Mouse (Mus musculus) stomach, postnatal 0 days (tissue): ENCODE results near the gene Dkkl1. TPM values are rescaled to one million over a fixed set of nuclear protein-coding genes. Genes with fewer than 3 reads are reported as not detected.

Source experiments
- ATAC-seq: fragments of 200-750 bp; cut with Nextera tagmentation; 2 replicates; pipeline ENCODE4 v1.8.0; 2017; ENCODE audit not compliant: low FRiP score, low TSS enrichment
- DNase-seq: peaks from one replicate; pipeline ENCODE4 v3.0.0-alpha.2; 2016; ENCODE audit warnings: low spot score
- H3K27ac ChIP-seq: fragments of 300-500 bp; sonication (generic); replicated peaks from 2 replicates; pipeline ENCODE4 v1.5.1; 2014; ENCODE audit warnings: mild to moderate bottlenecking, control low read depth
- H3K27me3 ChIP-seq: fragments of 300-500 bp; sonication (generic); 2 replicates; pipeline ENCODE4 v1.6.1; 2014; ENCODE audit warnings: low read length; ENCODE audit not compliant: control insufficient read depth, insufficient read depth
- H3K36me3 ChIP-seq: fragments of 300-500 bp; sonication (generic); 2 replicates; pipeline ENCODE4 v1.6.1; 2014; ENCODE audit warnings: low read length, mixed read lengths; ENCODE audit not compliant: control insufficient read depth, insufficient read depth
- H3K4me1 ChIP-seq: fragments of 300-500 bp; sonication (generic); replicated peaks from 2 replicates; pipeline ENCODE4 v1.6.1; 2014; ENCODE audit warnings: antibody characterized with exemption; ENCODE audit not compliant: control insufficient read depth, insufficient read depth
- H3K4me2 ChIP-seq: fragments of 300-500 bp; sonication (generic); replicated peaks from 2 replicates; pipeline ENCODE4 v1.6.1; 2014; ENCODE audit warnings: low read depth, mild to moderate bottlenecking, control low read depth, moderate library complexity
- H3K4me3 ChIP-seq: fragments of 300-500 bp; sonication (generic); 2 replicates; pipeline ENCODE4 v1.5.1; 2014; ENCODE audit warnings: low read depth, low read length, control low read depth
- H3K9ac ChIP-seq: fragments of 300-500 bp; sonication (generic); 2 replicates; pipeline ENCODE4 v1.6.1; 2014; ENCODE audit warnings: mild to moderate bottlenecking, low read length, control low read depth, mixed read lengths
- H3K9me3 ChIP-seq: fragments of 300-500 bp; sonication (generic); 2 replicates; pipeline ENCODE4 v1.6.1; 2016; ENCODE audit warnings: low read length; ENCODE audit not compliant: control insufficient read depth
- CTCF ChIP-seq: IDR thresholded peaks from 2 replicates; pipeline ENCODE4 v1.5.1; 2016; ENCODE audit warnings: antibody characterized with exemption, low read depth, mild to moderate bottlenecking, moderate library complexity
- EP300 ChIP-seq: optimal IDR thresholded peaks from 2 replicates; pipeline ENCODE3; 2016; ENCODE audit warnings: antibody characterized with exemption
- WGBS: fragments of 180-500 bp; shearing (Covaris S2); extraction: QIAGEN DNeasy Blood & Tissue Kit; methylation state at CpG from one replicate; pipeline ENCODE4 v1.1.7; 2014; 5-methylcytosine and 5-hydroxymethylcytosine counted together
- microRNA-seq: library from miRNA; unstranded; fragments of <30 nt; microRNA quantifications from one replicate; pipeline ENCODE4, GENCODE M21; 2016
- polyA plus RNA-seq: library from polyadenylated mRNA; unstranded; fragments of >200 nt; fragmentation: Nextera tagmentation; extraction: Ambion mirVana; gene quantifications from 2 replicates; pipeline ENCODE4 v1.2.1, GENCODE M21; 2015

Gene Dkkl1
- polyA plus RNA-seq, 1 experiment from 2014 or later = 48.4 TPM

- DNase-seq (peak; percentile 88), ATAC-seq (peak; percentile 74)
- Histone ChIP-seq H3K9me3 (no peaks in the 10 kb centered on the region), H3K4me2 (peak overlapping the region; percentile 63), H3K36me3 (peaks cover 2% of the 10 kb centered on the region; the same call in 1 of the 2 replicates), H3K9ac (0 out of 2 replicates have a peak overlapping the region, but pooled peaks have one; percentile 35), H3K27me3 (peaks cover 10% of the 10 kb centered on the region; the same call in 1 of the 2 replicates), H3K4me3 (peak overlapping the region; percentile 35), H3K4me1 (peaks cover 4% of the 10 kb centered on the region; the same call in 1 of the 2 replicates), H3K27ac (0 out of 2 replicates have a peak overlapping the region, but pooled peaks have one; percentile 13)
- WGBS = 4% methylated on average over 35 of the region's 35 CpGs
- TF ChIP-seq CTCF = peak; percentile 85
- TF ChIP-seq EP300 = no peak
These were observed 50.1 kb downstream of the Dkkl1 start for GRCm38 (mm10) chr7:45161612-45162473.

- ATAC-seq (no peak), DNase-seq (no peak)
- Histone ChIP-seq H3K27ac (no peak overlapping the region), H3K9ac (no peak overlapping the region), H3K9me3 (no peaks in the 10 kb centered on the region), H3K4me3 (no peak overlapping the region), H3K36me3 (peaks cover 2% of the 10 kb centered on the region; the same call in 1 of the 2 replicates), H3K4me1 (peaks cover 4% of the 10 kb centered on the region; the same call in 1 of the 2 replicates), H3K27me3 (peaks cover 10% of the 10 kb centered on the region; the same call in 1 of the 2 replicates), H3K4me2 (no peak overlapping the region)
- no peak for TF ChIP-seq CTCF
- TF ChIP-seq EP300 = no peak
- WGBS = 93% methylated on average over 3 of the region's 3 CpGs
These were observed 51.1 kb downstream of the Dkkl1 start for GRCm38 (mm10) chr7:45160866-45161265.

- no peak overlapping the region for H3K9ac ChIP-seq
- H3K4me2 ChIP-seq = no peak overlapping the region
- peaks cover 4% of the 10 kb centered on the region; the same call in 1 of the 2 replicates for H3K4me1 ChIP-seq
- ATAC-seq (no peak), DNase-seq (no peak)
- no peak overlapping the region for H3K27ac ChIP-seq
- H3K4me3 ChIP-seq = no peak overlapping the region
- WGBS = 91% methylated on average over 6 of the region's 6 CpGs
- H3K36me3 ChIP-seq = peaks cover 2% of the 10 kb centered on the region; the same call in 1 of the 2 replicates
- TF ChIP-seq EP300 (no peak), CTCF (no peak)
- peaks cover 7% of the 10 kb centered on the region; the same call in 1 of the 2 replicates for H3K27me3 ChIP-seq
- H3K9me3 ChIP-seq = no peaks in the 10 kb centered on the region
These were observed 51.6 kb downstream of the Dkkl1 start for GRCm38 (mm10) chr7:45160316-45160800.

- Histone ChIP-seq H3K27ac (no peak overlapping the region), H3K36me3 (peaks cover 2% of the 10 kb centered on the region; the same call in 1 of the 2 replicates), H3K9me3 (no peaks in the 10 kb centered on the region), H3K27me3 (no peaks in the 10 kb centered on the region), H3K4me2 (no peak overlapping the region), H3K4me1 (peaks cover 3% of the 10 kb centered on the region; the same call in 1 of the 2 replicates), H3K9ac (no peak overlapping the region), H3K4me3 (no peak overlapping the region)
- TF ChIP-seq EP300 = no peak
- no peak for TF ChIP-seq CTCF
- ATAC-seq = no peak
- 85% methylated on average over 6 of the region's 6 CpGs for WGBS
- DNase-seq = no peak
These were observed 53.0 kb downstream of the Dkkl1 start for GRCm38 (mm10) chr7:45158991-45159390.

Small RNA genes within 50 kb of the gene (microRNA-seq; reads per million reads assigned to microRNA genes)
- not detected for gene Mir7055

Other genes with a start within 250 kb of the Dkkl1 start
- gene Cpt1c, start 237.3 kb downstream of the Dkkl1 start, polyA plus RNA-seq = 5.6 and 7.3 TPM in 2 replicates
- gene Prmt1, start 225.6 kb downstream of the Dkkl1 start, polyA plus RNA-seq = 181 and 185 TPM in 2 replicates
- gene Irf3, start 214.5 kb downstream of the Dkkl1 start, polyA plus RNA-seq = 55.7 and 59.8 TPM in 2 replicates
- 23.0 and 23.4 TPM in 2 replicates for gene Bcl2l12, start 213.4 kb downstream of the Dkkl1 start, polyA plus RNA-seq
- 14.9 and 18.6 TPM in 2 replicates for gene Scaf1, start 195.8 kb downstream of the Dkkl1 start, polyA plus RNA-seq
- 81.5 and 87.2 TPM in 2 replicates for gene Rras, start 194.2 kb downstream of the Dkkl1 start, polyA plus RNA-seq
- gene Prr12, start 159.3 kb downstream of the Dkkl1 start, polyA plus RNA-seq = 3.4 and 3.8 TPM in 2 replicates
- gene Nosip, start 149.7 kb downstream of the Dkkl1 start, polyA plus RNA-seq = 43.0 and 44.1 TPM in 2 replicates
- gene Prrg2, start 149.5 kb downstream of the Dkkl1 start, polyA plus RNA-seq = 33.6 and 37.4 TPM in 2 replicates
- gene Rcn3, start 119.9 kb downstream of the Dkkl1 start, polyA plus RNA-seq = 157 and 176 TPM in 2 replicates
- 76.1 and 76.9 TPM in 2 replicates for gene Fcgrt, start 108.3 kb downstream of the Dkkl1 start, polyA plus RNA-seq
- 1,142 and 1,191 TPM in 2 replicates for gene Rps11, start 87.7 kb downstream of the Dkkl1 start, polyA plus RNA-seq
- 1,442 and 1,485 TPM in 2 replicates for gene Rpl13a, start 83.4 kb downstream of the Dkkl1 start, polyA plus RNA-seq
- gene Gm45713, start 75.9 kb downstream of the Dkkl1 start, polyA plus RNA-seq = 0.17 and 1.1 TPM in 2 replicates
- 2.2 and 2.3 TPM in 2 replicates for gene Flt3l, start 75.7 kb downstream of the Dkkl1 start, polyA plus RNA-seq
- gene Pih1d1, start 57.8 kb downstream of the Dkkl1 start, polyA plus RNA-seq = 48.8 and 49.0 TPM in 2 replicates
- gene Aldh16a1, start 57.6 kb downstream of the Dkkl1 start, polyA plus RNA-seq = 24.6 and 25.6 TPM in 2 replicates
- 0.07 TPM in 1 of 2 replicates, not detected in the other for gene Slc17a7, start 48.2 kb downstream of the Dkkl1 start, polyA plus RNA-seq
- not detected in 2 replicates for gene Gfy, start 32.6 kb downstream of the Dkkl1 start, polyA plus RNA-seq
- gene Pth2, start 31.2 kb downstream of the Dkkl1 start, polyA plus RNA-seq = not detected in 2 replicates
- gene Ccdc155, start 7.3 kb downstream of the Dkkl1 start, polyA plus RNA-seq = 0.07 and 0.13 TPM in 2 replicates
- gene Tead2, start 3.6 kb upstream of the Dkkl1 start, polyA plus RNA-seq = 26.8 and 29.5 TPM in 2 replicates
- gene Cd37, start 27.0 kb upstream of the Dkkl1 start, polyA plus RNA-seq = 1.5 and 1.8 TPM in 2 replicates
- gene Slc6a16, start 28.9 kb upstream of the Dkkl1 start, polyA plus RNA-seq = 0.07 and 0.18 TPM in 2 replicates
- gene Slc6a21, start 65.4 kb upstream of the Dkkl1 start, polyA plus RNA-seq = not detected in 2 replicates
- gene Trpm4, start 121.6 kb upstream of the Dkkl1 start, polyA plus RNA-seq = 22.7 and 23.7 TPM in 2 replicates
- gene Hrc, start 123.1 kb upstream of the Dkkl1 start, polyA plus RNA-seq = 0.80 and 0.85 TPM in 2 replicates
- gene Ppfia3, start 154.9 kb upstream of the Dkkl1 start, polyA plus RNA-seq = 6.0 and 7.1 TPM in 2 replicates
- 5.9 and 6.1 TPM in 2 replicates for gene Lin7b, start 158.4 kb upstream of the Dkkl1 start, polyA plus RNA-seq
- gene Snrnp70, start 183.6 kb upstream of the Dkkl1 start, polyA plus RNA-seq = 73.7 and 78.8 TPM in 2 replicates
- 0.15 and 0.17 TPM in 2 replicates for gene Kcna7, start 193.5 kb upstream of the Dkkl1 start, polyA plus RNA-seq
- gene Ntf5, start 201.5 kb upstream of the Dkkl1 start, polyA plus RNA-seq = 1.5 and 1.8 TPM in 2 replicates
- gene Lhb, start 208.7 kb upstream of the Dkkl1 start, polyA plus RNA-seq = not detected in 2 replicates
- gene Gys1, start 222.7 kb upstream of the Dkkl1 start, polyA plus RNA-seq = 10.1 and 10.6 TPM in 2 replicates
- 46.2 and 46.7 TPM in 2 replicates for gene Ruvbl2, start 225.9 kb upstream of the Dkkl1 start, polyA plus RNA-seq
- gene Ftl1, start 247.7 kb upstream of the Dkkl1 start, polyA plus RNA-seq = 3,647 and 3,760 TPM in 2 replicates